ENCODE assay signal across 13 mouse cellular contexts in the genomic region with DNA sequence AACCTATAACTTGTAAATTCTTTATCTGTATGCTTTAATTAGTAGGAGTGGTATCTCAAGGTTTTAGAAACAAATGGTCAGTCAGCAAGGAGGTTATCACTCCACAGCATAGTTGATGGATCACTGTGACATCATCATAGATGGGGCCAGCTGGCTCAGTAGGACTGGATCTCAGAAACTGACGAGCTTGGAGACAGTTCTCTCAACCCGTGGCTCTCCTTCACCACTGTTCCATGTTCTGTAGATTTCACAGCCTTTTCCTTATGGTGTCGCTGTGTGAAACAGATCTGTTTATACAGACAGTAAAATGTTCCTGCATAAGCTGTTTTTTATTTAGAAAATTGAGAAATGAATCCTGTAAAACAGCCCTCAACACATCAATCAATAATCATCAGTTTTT. TPM values are rescaled to one million over a fixed set of nuclear protein-coding genes. Genes with fewer than 3 reads are reported as not detected.
DNase-seq lines count a peak whose midpoint lies in the region; ATAC-seq and TF ChIP-seq lines count a peak whose summit lies in the region.
"Had no signal": no experiment of that assay in that cellular context is flagged by ENCODE, and none has a peak within 500 bp of the region (broad histone marks: within the 10 kb centered on the region; RNA-seq: fewer than 3 reads in every experiment).

No protein-coding gene starts in this region.

- ATAC-seq in hindbrain, embryonic 11.5 days (ENCODE audit: low FRiP score) = no peak
- ATAC-seq in hindbrain, embryonic 12.5 days (ENCODE audit: low FRiP score) = no peak
- ATAC-seq in neural tube, embryonic 15.5 days (ENCODE audit: low FRiP score) = no peak
- ATAC-seq: lung, postnatal 0 days had no signal

- peak; percentile 48 for DNase-seq in adrenal gland, postnatal 10 days
- DNase-seq in adrenal gland, postnatal 14 days = no peak
- DNase-seq in hindbrain, embryonic 11.5 days (ENCODE audit: low spot score) = peak; percentile 22
- DNase-seq in neural tube, embryonic 10.5 days (ENCODE audit: extremely low spot score, low spot score) = peak; percentile 17
- no peak for DNase-seq in lung, adult 18-20 months
- DNase-seq: gastrocnemius, postnatal 36 days; thymus, postnatal 36 days had no signal

- TF ChIP-seq POLR2A in small intestine, adult 2 months (IDR thresholded peaks at IDR 0.05; ENCODE audit: low read depth, low read length) = no peak

- no peaks in the 10 kb centered on the region; the same call in none of the 2 replicates for H3K4me1 ChIP-seq in hindbrain, embryonic 11.5 days (replicated peaks; ENCODE audit: control insufficient read depth, insufficient read depth, low read length)
- H3K4me1 ChIP-seq in hindbrain, embryonic 12.5 days = peaks cover 10% of the 10 kb centered on the region
- peaks cover 25% of the 10 kb centered on the region for H3K4me1 ChIP-seq in neural tube, embryonic 15.5 days
- H3K4me1 ChIP-seq in small intestine, adult 2 months (ENCODE audit: control insufficient read depth, insufficient read depth, insufficient read length, low read length) = peaks cover 12% of the 10 kb centered on the region; the same call in 1 of the 2 replicates

- H3K36me3 ChIP-seq in hindbrain, embryonic 11.5 days (ENCODE audit: control insufficient read depth, insufficient read depth, low read length) = no peaks in the 10 kb centered on the region
- no peaks in the 10 kb centered on the region for H3K36me3 ChIP-seq in hindbrain, embryonic 12.5 days
- H3K36me3 ChIP-seq in neural tube, embryonic 15.5 days = no peaks in the 10 kb centered on the region
- H3K36me3 ChIP-seq in small intestine, adult 2 months (ENCODE audit: control insufficient read depth, insufficient read depth, low read length) = no peaks in the 10 kb centered on the region
- H3K36me3 ChIP-seq: forebrain, embryonic 10.5 days; hindbrain, embryonic 15.5 days had no signal

- no peak overlapping the region for H3K9ac ChIP-seq in hindbrain, embryonic 11.5 days (ENCODE audit: low read depth, low read length)
- H3K9ac ChIP-seq in hindbrain, embryonic 12.5 days = no peak overlapping the region
- H3K9ac ChIP-seq in neural tube, embryonic 15.5 days (replicated peaks) = no peak overlapping the region
- H3K9ac ChIP-seq: hindbrain, embryonic 15.5 days had no signal

- no peak overlapping the region for H3K4me2 ChIP-seq in hindbrain, embryonic 11.5 days (replicated peaks; ENCODE audit: low read depth, low read length)
- no peak overlapping the region for H3K4me2 ChIP-seq in hindbrain, embryonic 12.5 days (replicated peaks)
- no peak overlapping the region for H3K4me2 ChIP-seq in neural tube, embryonic 15.5 days

- no peaks in the 10 kb centered on the region for H3K9me3 ChIP-seq in hindbrain, embryonic 11.5 days (ENCODE audit: control insufficient read depth, low read length)
- no peaks in the 10 kb centered on the region for H3K9me3 ChIP-seq in hindbrain, embryonic 12.5 days (replicated peaks)
- H3K9me3 ChIP-seq in neural tube, embryonic 15.5 days (replicated peaks) = no peaks in the 10 kb centered on the region
- H3K9me3 ChIP-seq: forebrain, embryonic 10.5 days; hindbrain, embryonic 15.5 days had no signal

- no peak overlapping the region for H3K27ac ChIP-seq in hindbrain, embryonic 11.5 days (ENCODE audit: low read depth, low read length)
- H3K27ac ChIP-seq in hindbrain, embryonic 12.5 days = no peak overlapping the region
- no peak overlapping the region for H3K27ac ChIP-seq in neural tube, embryonic 15.5 days (replicated peaks)
- H3K27ac ChIP-seq in small intestine, adult 2 months (ENCODE audit: insufficient read depth, low read depth, low read length) = peak overlapping the region; percentile 1; the same call in 1 of the 2 replicates
- H3K27ac ChIP-seq: forebrain, embryonic 10.5 days; hindbrain, embryonic 15.5 days had no signal

- no peaks in the 10 kb centered on the region for H3K27me3 ChIP-seq in hindbrain, embryonic 11.5 days (ENCODE audit: control insufficient read depth, insufficient read depth, low read length)
- no peaks in the 10 kb centered on the region for H3K27me3 ChIP-seq in hindbrain, embryonic 12.5 days
- H3K27me3 ChIP-seq in neural tube, embryonic 15.5 days (replicated peaks) = no peaks in the 10 kb centered on the region
- H3K27me3 ChIP-seq in small intestine, adult 2 months (ENCODE audit: control insufficient read depth, insufficient read depth, low read length) = no peaks in the 10 kb centered on the region
- H3K27me3 ChIP-seq: hindbrain, embryonic 15.5 days had no signal

- H3K4me3 ChIP-seq in hindbrain, embryonic 11.5 days (ENCODE audit: low read depth, low read length) = no peak overlapping the region
- H3K4me3 ChIP-seq in hindbrain, embryonic 12.5 days = no peak overlapping the region
- no peak overlapping the region for H3K4me3 ChIP-seq in neural tube, embryonic 15.5 days (replicated peaks)
- H3K4me3 ChIP-seq in small intestine, adult 2 months (ENCODE audit: low read depth, low read length) = no peak overlapping the region
- H3K4me3 ChIP-seq: forebrain, embryonic 10.5 days; hindbrain, embryonic 15.5 days had no signal

- no peak for TF ChIP-seq CTCF in small intestine, adult 2 months (IDR thresholded peaks at IDR 0.05; ENCODE audit: extremely low read depth, insufficient read length, insufficient replicate concordance, low read depth, low read length)

- 48% methylated on average over 3 of the region's 3 CpGs for WGBS in hindbrain, embryonic 11.5 days
- 52% methylated on average over 3 of the region's 3 CpGs for WGBS in hindbrain, embryonic 12.5 days
- 46% methylated on average over 3 of the region's 3 CpGs for WGBS in neural tube, embryonic 15.5 days
- 47% methylated on average over 3 of the region's 3 CpGs for WGBS in small intestine, adult 2 months

RNA-seq across cellular contexts. Expression of a gene that starts 2.5 kb away (rescaled TPM):
- 100 to 1,000 TPM; 180 to 193 TPM for total RNA-seq in adrenal gland, postnatal 10 days (2021)
- 154 and 175 TPM in 2 replicates for total RNA-seq in adrenal gland, postnatal 14 days (2021)
- 7.2 and 8.4 TPM in 2 replicates for polyA plus RNA-seq in hindbrain, embryonic 11.5 days (2014; fragmentation: Nextera tagmentation; extraction: Ambion mirVana)
- polyA plus RNA-seq in hindbrain, embryonic 12.5 days (2016; fragmentation: Nextera tagmentation; extraction: Ambion mirVana) = 9.5 and 10.0 TPM in 2 replicates
- 7.5 and 9.7 TPM in 2 replicates for polyA plus RNA-seq in neural tube, embryonic 15.5 days (2015; fragmentation: Nextera tagmentation; extraction: Ambion mirVana)
- 8.6 and 11.2 TPM in 2 replicates for polyA plus RNA-seq in small intestine, adult 2 months (2012; rRNA removed)

Comparison
In these comparisons a context has a peak if more than half of its experiments do, and no peak if none do; other contexts are left out.
1. DNase-seq: peak in adrenal gland, postnatal 10 days (single experiment), hindbrain, embryonic 11.5 days (single experiment) and neural tube, embryonic 10.5 days (single experiment); none in adrenal gland, postnatal 14 days (single experiment) and lung, adult 18-20 months (0 of 2).